Mouse (Mus musculus): ENCODE data around the gene Tmem9. TPM values are rescaled to one million over a fixed set of nuclear protein-coding genes. Genes with fewer than 3 reads are reported as not detected.

Gene Tmem9
- polyA plus RNA-seq, 2 experiments from 2014 or later: 21.4 to 27.0 TPM

Other genes with a start within 250 kb of the Tmem9 start
- gene Phlda3, start 242.0 kb upstream of the Tmem9 start, polyA plus RNA-seq (2017; shearing (Covaris generic)): 1 to 10 TPM; 1.9 to 3.8 TPM
- not detected for gene Tnni1, start 228.7 kb upstream of the Tmem9 start, polyA plus RNA-seq (2017; shearing (Covaris generic))
- 10 to 100 TPM in 1 of 2 experiments, 1 to 10 TPM in 1; 7.8 to 12.4 TPM for gene Lad1, start 189.6 kb upstream of the Tmem9 start, polyA plus RNA-seq (2017; shearing (Covaris generic))
- under 1 TPM; 0.46 to 0.83 TPM for gene Tnnt2, start 171.8 kb upstream of the Tmem9 start, polyA plus RNA-seq (2017; shearing (Covaris generic))
- gene Pkp1, start 88.9 kb upstream of the Tmem9 start, polyA plus RNA-seq (2017; shearing (Covaris generic)): not detected
- gene Igfn1, start 1.8 kb upstream of the Tmem9 start, polyA plus RNA-seq (2017; shearing (Covaris generic)): not detected
- not detected for gene Ascl5, start 42.7 kb downstream of the Tmem9 start, polyA plus RNA-seq (2017; shearing (Covaris generic))
- gene Cacna1s, start 44.6 kb downstream of the Tmem9 start, polyA plus RNA-seq (2017; shearing (Covaris generic)): 1 to 10 TPM; 2.4 to 2.9 TPM
- gene Kif21b, start 123.2 kb downstream of the Tmem9 start, polyA plus RNA-seq (2017; shearing (Covaris generic)): 10 to 100 TPM; 26.6 to 31.2 TPM
- gene Mroh3, start 204.7 kb downstream of the Tmem9 start, polyA plus RNA-seq (2017; shearing (Covaris generic)): not detected
- not detected for gene Inava, start 226.1 kb downstream of the Tmem9 start, polyA plus RNA-seq (2017; shearing (Covaris generic))

All from activated CD4-positive, CD25-positive, alpha-beta regulatory T cell, adult 4 months (primary cell).